Mouse (Mus musculus) testis, postnatal 10 days (tissue): ENCODE results near the gene Nos1ap.

Source experiments
- DNase-seq: peaks from one replicate; pipeline ENCODE4 v3.0.0; 2021; ENCODE audit warnings: low spot score

Nos1ap gene

DNA sequence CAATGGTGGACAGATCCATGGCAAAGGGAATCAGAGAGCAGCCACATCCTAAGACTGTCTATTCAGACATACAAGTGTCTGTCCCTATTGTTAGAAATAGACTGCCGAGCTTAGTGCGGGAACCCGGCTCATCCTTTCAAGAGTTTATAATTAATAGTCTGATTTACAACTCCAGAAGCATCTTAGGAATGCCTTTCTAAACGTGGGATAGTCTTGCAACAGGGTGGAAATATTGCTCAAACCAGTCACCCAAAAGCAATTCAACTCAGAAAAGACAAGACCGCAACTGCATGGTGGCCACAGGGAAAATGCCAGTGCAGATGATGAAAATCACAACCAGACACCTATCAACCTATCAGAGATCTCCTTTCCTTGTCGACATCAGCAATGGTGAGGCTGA, 173.5 kb downstream of the Nos1ap start:
- no peak for DNase-seq

GRCm38 (mm10) chr1:170415395-170415794, 174.3 kb downstream of the Nos1ap start:
- no peak for DNase-seq

- no peak for DNase-seq
Observed at GRCm38 (mm10) chr1:170410402-170411191, 179.1 kb downstream of the Nos1ap start.

GRCm38 (mm10) chr1:170409091-170409490, 180.6 kb downstream of the Nos1ap start:
- no peak for DNase-seq

DNA sequence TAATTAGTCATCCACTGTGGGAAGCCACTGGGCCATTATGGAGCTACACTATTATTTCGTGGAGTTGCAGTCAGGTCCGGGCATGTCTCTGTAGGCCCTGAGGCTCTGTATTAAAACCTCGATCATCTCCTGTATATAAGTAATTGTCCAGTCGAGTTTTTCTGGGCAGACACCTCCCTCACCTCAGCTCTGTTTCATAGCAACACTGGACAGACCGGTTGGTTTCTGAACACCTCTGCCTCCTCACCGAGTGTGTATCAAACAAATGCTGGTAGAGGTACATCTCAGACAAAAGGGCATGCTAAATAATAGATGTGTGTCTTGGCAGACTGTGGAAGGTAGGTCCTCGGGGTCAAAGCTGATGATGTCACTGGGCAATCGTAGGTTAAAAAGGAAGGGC, 182.7 kb downstream of the Nos1ap start:
- DNase-seq = no peak

DNA sequence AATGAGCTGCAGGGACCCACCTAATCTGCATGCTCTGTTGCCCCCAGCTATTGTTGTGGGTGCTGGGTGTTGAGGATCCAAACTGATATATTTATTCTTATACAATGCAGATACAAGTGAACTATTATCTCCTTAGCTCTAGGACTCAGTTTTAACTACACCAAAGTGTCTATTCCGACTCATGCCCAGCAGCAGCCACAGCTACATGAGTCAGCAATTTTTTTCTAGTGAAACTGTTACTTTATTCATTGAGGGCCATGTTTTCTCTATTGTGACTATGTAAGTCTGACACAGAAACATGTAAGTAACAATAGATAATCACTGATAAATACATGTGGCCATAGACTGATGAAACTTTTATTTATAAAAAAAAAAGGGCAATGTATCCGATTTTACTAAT, 184.5 kb downstream of the Nos1ap start:
- no peak for DNase-seq

DNA sequence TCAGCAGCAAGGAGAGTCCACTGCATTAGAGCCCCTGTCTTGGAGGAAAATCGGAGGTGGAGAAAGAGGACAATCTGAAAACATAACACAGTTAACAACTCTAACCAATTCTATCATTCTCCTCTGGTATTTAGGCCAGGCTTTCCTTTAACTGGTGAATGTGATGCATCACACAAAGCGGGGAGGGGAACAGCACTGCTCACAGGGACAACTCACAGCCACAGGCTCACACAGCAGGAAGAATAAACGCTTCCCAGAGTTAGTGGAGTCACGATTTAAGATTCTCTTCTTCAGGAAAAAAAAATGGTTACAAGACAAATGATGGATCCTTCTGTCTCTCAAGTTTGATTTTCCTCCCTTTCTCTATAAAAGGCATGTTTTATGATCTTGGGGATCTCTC, 187.0 kb downstream of the Nos1ap start:
- no peak for DNase-seq

DNA sequence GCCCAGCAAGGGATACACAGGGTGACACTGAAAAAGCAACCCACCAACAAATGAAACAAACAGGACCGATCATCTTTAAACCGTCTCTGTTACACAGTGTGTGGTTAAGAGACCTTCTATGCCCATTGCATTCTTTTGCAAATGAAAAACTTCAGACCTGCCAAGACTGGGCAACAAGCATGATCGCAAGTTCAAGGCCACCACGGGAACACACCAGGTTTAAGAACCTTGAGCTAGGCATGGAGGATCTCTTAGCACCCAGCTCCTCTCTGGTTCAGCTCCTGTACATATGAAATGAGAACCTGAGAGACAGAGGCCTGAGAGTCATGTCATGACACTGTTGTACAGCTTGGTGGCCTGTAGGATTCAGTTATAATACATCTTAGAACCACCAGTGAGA, 190.8 kb downstream of the Nos1ap start:
- no peak for DNase-seq

DNA sequence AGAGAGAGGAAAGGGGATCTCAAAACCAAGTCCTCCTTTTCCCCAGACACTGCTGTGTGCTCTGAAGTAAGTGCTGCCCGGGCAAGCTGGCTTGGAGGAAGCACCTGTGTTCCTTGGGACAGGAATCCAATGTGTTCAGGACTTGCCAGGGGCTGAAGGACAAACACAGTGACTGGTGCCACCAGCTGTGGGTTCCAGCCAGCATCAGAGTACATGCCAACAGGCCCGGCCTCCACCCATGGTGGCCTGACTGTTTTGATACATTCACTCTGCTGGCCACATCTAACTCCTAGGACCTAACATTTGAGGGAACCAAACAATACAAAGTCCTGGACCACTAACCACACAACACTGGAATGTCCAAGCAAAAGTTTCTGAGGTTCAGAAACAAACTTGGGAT, 194.6 kb downstream of the Nos1ap start:
- DNase-seq = no peak

DNA sequence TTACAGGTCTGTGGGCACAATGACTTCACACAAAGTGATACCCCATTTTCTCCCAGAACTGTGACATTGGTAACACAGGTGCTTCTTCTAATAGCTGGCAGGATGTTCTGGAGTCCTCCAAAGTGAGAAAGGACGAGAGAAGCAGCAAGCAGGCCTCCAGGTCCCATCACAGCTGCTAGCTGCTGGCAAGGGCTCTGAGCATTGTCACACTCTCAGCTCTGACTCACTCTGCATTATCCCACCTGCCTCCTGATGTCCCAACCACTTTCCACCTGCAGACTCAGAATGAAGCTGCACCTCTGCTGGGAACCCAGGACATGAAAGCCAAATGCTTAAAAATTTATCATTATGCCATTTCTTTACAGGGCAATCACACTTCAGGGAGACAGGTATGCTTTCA, 195.0 kb downstream of the Nos1ap start:
- no peak for DNase-seq

DNA sequence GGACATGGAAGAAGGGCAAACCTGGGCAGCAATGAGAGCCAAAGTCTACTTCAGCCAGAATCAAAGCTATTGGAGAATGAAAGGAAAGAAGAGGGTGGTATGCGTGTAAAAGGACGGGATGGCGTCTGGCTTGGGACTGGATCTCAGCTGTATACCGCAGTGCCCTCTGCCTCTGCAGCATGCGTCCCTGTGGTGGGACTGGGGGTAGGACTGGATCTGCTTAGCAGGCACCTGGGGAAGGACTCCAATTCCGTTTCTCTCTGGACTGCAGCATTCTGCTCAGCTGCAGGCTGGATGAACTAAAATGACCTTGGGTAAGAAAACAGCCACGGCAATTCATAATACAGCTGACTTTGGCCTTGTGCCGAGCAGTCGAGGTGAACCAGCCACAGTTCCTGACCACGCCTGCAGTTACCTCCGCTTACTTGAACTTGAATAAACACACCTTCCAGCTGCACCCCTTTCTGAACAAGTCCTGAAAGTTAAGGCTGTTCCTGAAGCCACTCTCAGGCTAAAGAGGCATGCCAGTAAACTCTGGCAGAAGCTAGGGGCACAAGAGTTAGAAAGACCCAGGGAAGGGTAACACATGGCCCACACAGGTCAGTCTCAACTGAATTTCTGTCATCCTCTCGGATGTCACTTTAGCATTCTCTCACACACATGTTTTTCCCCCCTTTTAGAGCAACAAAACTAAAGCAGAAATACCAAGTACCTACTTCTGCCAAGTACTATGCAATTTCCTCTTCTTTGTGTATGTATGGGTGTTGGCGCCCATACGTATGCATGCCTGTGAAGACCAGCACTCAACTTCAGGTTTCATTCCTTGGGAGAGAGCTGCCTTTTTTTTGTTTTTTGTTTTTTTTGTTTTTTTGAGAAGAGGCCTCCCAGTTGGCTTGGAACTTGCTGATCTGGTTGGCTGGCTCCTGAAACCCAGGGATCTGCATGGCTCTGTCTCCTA, 196.6 kb downstream of the Nos1ap start:
- DNase-seq = peak; percentile 58

GRCm38 (mm10) chr1:170387180-170387912, 202.3 kb downstream of the Nos1ap start:
- DNase-seq = no peak

DNA sequence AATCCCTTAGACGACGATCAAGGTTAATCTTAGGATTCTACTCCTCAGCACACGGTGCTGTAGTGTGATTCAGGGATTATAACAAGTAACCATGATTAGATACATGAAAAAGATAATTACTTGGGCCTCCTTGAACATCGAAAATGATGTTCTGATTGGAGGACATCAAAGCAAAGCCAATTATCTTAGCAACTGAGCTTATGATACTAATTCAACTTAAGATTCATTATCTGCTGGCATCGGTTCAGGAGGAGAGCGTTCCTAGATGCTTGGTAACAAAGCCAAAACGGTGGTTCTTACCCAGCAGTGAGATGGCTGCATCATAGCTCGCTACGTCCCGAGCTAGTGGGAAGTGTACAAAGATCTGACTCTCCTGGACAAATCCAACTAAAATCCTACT, 204.2 kb downstream of the Nos1ap start:
- DNase-seq = no peak

- no peak for DNase-seq
Observed at GRCm38 (mm10) chr1:170383530-170383929, 206.1 kb downstream of the Nos1ap start.

DNA sequence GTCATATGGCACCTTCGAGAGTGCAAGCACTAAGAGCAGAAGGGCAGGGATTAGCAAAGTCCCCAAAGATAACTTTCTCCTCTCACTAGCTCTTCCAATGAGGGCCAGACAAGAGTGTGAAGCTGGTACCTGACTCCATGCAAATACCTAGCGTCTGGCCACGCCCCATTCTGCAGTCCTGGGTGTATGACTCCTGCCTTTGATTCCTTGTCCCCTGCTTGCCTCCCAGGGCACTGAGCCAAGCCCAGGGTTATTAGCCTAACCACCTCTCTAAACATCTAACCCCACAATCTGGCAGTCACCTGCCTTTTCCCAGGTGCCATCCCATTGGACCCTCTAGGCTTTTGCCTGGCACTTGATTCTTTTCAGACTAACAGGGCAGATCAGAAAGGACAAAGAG, 208.2 kb downstream of the Nos1ap start:
- no peak for DNase-seq

DNA sequence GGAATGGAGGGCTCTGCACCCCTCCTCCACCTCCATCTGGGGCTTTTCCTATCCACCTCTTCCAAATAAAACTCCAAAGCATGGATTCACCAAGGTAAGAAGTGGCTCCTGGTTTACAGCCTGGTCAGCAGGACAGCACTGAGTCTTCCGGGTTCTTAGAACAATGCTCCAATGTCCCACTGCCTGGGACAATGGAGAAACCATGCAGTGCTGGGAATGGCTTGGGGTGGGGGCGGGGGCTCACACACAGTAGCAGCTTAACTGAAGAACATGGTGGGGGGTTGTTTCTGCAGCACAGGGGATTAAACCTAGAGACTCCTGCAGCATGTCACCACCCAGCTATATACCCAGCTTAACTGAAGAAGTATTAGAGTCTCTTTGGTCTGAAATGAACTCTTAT, 209.2 kb downstream of the Nos1ap start:
- no peak for DNase-seq

DNA sequence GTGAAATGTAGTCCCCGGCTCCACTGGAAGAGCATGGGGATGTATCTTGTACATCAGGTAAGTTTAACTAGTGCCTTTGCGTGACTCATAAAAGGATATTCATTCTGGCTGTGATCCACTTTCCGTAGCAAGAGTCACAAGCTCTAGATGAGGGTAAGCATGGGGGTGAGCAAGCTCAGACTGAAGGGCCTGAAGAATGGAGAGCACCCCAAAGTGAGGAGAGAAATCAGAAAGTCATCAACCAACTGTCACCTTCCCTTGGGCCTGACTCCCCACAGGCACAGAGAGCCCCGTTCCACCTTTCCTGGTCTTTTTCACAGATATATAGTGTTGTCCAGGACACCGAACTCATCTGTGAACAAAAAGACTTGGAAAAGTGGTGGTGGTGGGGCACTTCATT, 213.9 kb downstream of the Nos1ap start:
- DNase-seq = no peak

DNA sequence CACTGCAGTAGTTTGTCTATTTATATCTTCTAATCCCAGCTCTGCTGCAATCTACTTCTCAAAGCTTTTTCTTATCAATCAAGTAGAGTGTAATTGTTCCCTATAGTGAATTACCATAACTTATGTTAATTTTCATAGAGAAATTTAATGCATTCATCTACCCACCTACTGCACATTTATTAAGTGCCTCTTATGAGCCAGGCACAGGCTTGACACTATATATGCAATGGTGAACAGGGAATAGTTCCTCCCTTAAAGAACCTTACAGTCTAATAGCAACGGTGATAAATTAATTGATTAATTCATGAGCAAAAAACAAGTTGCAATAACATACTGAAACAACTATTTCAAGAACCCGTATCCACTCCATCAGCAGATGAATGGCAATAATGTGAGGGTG, 215.9 kb downstream of the Nos1ap start:
- no peak for DNase-seq

DNA sequence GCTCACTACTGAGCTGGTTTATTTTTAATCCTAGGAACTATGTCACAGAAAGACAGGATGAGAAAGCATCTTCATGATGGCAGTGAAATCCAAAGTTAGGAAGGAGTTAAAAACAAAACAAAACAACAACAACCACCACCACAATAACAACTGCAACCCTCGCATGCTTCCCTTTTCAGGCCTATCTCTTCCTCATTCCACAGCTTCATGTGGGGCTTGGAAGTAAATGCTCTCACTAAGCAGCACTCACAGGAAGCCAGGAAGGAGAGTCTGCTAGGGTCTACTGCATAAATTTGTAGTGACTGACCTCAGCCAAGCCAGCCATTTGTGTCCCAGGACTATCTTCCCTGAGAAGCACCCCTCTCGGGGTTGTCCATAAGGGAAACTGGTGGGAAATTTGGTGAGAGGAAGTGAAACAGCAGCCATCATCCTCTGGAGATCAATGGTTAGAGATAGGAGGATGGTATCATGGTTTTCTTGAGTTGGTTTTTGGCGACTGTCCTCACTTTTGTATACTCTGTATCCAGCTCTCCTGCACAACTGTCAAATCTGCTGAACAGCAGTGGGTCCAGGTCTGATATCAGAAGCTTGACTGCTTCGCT, 218.4 kb downstream of the Nos1ap start:
- no peak for DNase-seq

GRCm38 (mm10) chr1:170368864-170369263, 220.8 kb downstream of the Nos1ap start:
- DNase-seq = no peak

- no peak for DNase-seq
Observed at GRCm38 (mm10) chr1:170366981-170367700, 222.5 kb downstream of the Nos1ap start.
